Comparison of ENCODE assay signal across 13 mouse cellular contexts in the genomic region with DNA sequence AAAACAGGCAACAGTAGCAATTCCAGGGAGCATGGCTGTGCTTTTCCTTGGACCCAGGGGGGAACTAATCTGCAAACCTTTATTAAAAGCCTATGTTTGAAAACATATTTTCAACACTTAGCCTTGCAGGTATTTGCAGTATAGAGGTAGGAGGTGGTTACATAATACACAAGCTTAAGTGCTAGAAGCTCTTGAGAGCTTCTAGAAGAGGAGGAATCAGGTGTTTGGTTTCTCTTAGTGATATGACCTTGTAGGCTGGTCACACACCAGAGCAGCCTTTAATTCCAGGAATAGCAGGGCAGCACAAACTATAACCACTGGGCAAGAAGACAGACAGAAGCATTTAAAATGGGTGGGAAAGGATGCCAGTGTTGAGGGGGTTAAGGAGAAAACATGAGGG.
"Had no signal": no experiment of that assay in that cellular context is flagged by ENCODE, and none has a peak within 500 bp of the region (broad histone marks: within the 10 kb centered on the region; RNA-seq: fewer than 3 reads in every experiment).

No protein-coding gene starts in this region.

- H3K4me2 ChIP-seq: neural tube, embryonic 13.5 days; neural tube, embryonic 15.5 days; stomach, embryonic 15.5 days had no signal

- H3K27ac ChIP-seq: neural tube, embryonic 13.5 days; neural tube, embryonic 15.5 days; stomach, embryonic 15.5 days; stomach, postnatal 0 days had no signal

- H3K27me3 ChIP-seq: neural tube, embryonic 13.5 days; neural tube, embryonic 15.5 days; stomach, embryonic 15.5 days had no signal

- H3K4me3 ChIP-seq: neural tube, embryonic 13.5 days; neural tube, embryonic 15.5 days; stomach, embryonic 15.5 days had no signal

- H3K9me3 ChIP-seq: neural tube, embryonic 13.5 days; neural tube, embryonic 15.5 days; stomach, embryonic 15.5 days had no signal

- H3K9ac ChIP-seq: neural tube, embryonic 13.5 days; neural tube, embryonic 15.5 days; stomach, embryonic 15.5 days had no signal

- H3K36me3 ChIP-seq: neural tube, embryonic 13.5 days; neural tube, embryonic 15.5 days; stomach, embryonic 15.5 days had no signal

- H3K4me1 ChIP-seq: neural tube, embryonic 13.5 days; neural tube, embryonic 15.5 days; stomach, embryonic 15.5 days had no signal

- DNase-seq: retina, postnatal 1 day; right cerebral cortex, postnatal 4 days; spleen, adult 18-20 months; thymus, adult 18-20 months; thymus, adult 2 months; thymus, postnatal 14 days; thymus, postnatal 25 days; thymus, postnatal 36 days; thymus, postnatal 4 days had no signal
